Mouse (Mus musculus) layer of hippocampus, postnatal 25 days (tissue): ENCODE measurements at regions not wholly inside any gene's neighbourhood (a gene's known extent, or its start where the extent isn't known, plus 50 kb on each side); places are given as distances from the start of the nearest gene placed in this dataset.
"Not testable (repeated sequence)": the region's sequence is repeated elsewhere in the genome, so short reads cannot be mapped to it uniquely, and the experiment has no call there.

Experiments used
- DNase-seq, 2 experiments: peaks; one replicate each; pipeline ENCODE4 v3.0.0; 2022; ENCODE audit warnings: mixed read lengths in 2 of 2, low spot score in 1 of 2; ENCODE audit errors: extremely low spot score in 1 of 2

GRCm38 (mm10) chr3:6886200-6887052 is 266.2 kb upstream of the 1700008P02Rik start:
- DNase-seq, result no peak

- no peak for DNase-seq
These were observed 263.2 kb upstream of the 1700008P02Rik start for GRCm38 (mm10) chr3:6883401-6883800.

DNA sequence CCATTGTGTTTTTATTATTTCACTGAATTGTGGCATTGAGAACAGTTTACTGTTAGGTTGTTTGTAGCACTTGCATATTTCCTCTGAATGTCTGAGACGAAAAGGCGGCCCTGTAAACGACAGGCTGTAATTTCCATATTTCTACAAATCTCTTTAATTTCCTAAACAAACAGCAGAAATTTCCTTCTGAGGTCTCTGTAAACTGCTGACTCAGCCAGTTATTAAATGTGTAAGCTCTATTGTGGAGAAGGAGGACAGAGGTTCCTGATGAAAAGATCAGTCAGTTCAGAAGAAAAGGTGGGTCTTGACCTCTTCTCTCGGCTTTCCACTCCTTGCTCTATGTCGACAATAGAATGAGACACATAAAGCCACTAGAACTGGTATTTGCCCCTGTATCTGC is 256.0 kb upstream of the 1700008P02Rik start:
- no peak for DNase-seq

DNA sequence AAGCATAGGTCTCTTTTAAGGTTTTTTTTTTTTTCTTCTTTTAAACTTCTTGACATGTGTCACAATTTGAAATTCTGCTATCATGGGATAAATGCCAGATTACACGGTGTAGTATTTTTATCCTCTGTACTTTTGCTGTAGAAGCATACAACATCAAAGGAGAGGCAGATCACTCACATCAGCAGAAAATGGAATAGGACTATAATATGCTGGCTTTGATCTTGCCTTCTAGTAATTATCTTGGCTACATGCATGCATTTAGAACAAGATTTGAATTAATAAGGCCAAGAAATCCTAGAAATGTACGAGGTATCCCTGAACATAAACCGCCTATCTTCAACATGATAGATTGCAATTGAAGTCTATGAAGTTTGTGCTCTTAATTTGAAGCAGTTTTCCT is 251.9 kb upstream of the 1700008P02Rik start:
- DNase-seq, result no peak

DNA sequence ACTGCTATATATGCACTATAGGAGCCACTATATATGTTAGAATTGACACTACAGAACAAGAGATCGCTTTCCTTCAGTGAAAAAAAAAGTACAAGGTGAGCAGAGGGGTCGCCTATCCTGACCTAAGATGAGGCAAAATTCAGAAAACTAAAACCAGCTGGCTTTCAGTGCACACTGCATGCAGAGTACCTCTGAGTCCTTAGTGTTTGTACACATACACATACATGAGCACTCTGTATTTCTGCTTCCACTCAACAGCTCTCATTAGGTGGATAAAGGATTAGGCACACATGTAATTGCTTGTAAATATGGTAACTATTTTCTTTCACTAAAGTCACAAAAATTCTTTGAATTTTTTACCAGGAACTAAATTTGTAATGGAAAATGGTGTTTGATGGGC is 251.5 kb upstream of the 1700008P02Rik start:
- no peak for DNase-seq

DNA sequence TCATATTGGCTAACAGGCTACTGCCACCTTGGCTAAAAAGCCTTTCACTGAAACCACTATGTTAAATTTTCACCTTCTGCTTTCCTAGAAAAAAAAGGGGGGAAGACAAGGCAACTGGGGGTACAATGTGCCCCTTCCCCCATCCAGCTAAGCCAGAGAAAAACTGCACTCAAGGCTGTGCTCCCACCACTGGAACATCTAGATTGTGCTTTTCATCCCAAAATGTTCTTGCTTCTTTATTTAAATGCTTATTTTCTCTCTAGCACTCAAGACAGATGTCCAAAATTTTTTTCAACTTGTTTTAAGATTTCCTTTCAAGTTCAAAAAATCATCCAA is 245.9 kb upstream of the 1700008P02Rik start:
- DNase-seq, result no peak

- DNase-seq, result peak; percentile 35 to 53
These were observed 245.4 kb upstream of the 1700008P02Rik start for GRCm38 (mm10) chr3:6865462-6866147.

- DNase-seq, result no peak
These were observed 239.6 kb upstream of the 1700008P02Rik start for GRCm38 (mm10) chr3:6859866-6860180.

GRCm38 (mm10) chr3:6858982-6859865 is 239.0 kb upstream of the 1700008P02Rik start:
- DNase-seq, result no peak

- no peak for DNase-seq
These were observed 199.1 kb upstream of the 1700008P02Rik start for GRCm38 (mm10) chr3:6819332-6819731.

DNA sequence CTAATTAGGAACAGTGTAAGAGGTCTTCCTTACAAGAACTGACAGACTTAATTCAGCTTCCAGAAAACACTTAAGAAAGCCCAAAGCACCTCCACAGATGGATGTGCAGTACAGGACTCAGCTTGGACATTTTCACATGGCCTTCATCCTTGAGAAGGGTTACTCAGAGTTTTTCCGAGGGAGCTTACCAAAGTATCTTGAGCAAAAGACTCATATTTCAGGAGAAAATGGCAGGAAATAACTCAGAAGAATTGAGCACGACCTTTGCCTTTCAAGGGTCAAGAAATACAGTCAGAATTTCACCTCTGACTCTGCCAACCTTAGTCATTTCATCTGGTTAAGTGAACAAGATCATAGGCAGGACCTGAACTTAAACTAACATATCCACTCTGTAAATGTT is 192.1 kb upstream of the 1700008P02Rik start:
- DNase-seq, result no peak

- no peak for DNase-seq
These were observed 189.2 kb upstream of the 1700008P02Rik start for GRCm38 (mm10) chr3:6809381-6809950.

DNA sequence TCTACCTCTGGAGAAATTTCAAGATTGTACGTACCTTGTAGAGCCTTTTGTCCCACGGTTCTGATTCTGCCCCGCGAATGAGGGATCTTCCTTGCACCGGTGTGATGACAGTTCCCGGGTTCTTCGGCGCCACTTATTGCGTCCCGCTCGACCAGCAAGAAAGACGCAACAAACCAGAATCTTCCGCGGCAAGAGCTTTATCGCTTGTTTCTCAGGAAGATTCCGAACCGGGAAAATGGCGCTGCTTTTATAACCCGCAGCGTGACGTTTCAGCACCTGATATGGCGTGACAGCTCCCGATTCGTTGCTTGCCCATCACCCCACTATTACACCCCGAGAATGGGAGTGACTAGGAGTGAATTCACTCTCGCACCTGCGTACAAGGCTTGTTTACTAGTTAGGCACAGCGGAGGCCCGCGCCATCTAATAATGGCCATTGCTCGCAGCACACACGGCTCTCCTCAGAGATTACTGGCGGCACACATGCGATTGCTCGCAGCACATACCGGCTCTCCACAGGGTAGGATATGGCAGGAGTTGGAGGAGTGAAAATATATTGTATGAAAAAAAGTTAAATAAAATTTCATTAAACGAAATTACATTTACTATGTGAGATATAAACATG is 180.0 kb upstream of the 1700008P02Rik start:
- not testable (repeated sequence) for DNase-seq

- DNase-seq, result no peak
These were observed 148.3 kb upstream of the 1700008P02Rik start for GRCm38 (mm10) chr3:6768506-6768905.

DNA sequence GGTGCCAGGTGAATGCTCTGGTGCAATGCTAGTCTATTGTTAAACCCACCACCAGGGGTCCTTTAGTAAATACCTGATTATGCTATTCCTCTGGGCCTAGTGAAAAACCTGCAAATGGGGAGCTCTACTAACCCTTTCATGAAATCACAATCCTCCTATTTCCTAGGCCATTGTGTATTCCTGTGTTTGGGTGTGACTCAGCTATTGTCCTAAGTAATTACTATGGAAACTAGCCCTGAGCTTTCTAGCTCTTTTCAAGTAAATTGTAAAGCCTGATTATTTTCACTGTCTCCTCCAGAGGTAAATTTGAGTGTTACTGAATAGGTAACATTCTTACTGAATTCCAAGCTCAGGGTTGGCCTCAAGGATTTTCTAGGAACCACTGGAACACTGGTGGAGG is 147.8 kb upstream of the 1700008P02Rik start:
- not testable (repeated sequence) for DNase-seq

- DNase-seq, result peak; percentile 3 to 9
These were observed 138.9 kb upstream of the 1700008P02Rik start for GRCm38 (mm10) chr3:6759172-6759571.

DNA sequence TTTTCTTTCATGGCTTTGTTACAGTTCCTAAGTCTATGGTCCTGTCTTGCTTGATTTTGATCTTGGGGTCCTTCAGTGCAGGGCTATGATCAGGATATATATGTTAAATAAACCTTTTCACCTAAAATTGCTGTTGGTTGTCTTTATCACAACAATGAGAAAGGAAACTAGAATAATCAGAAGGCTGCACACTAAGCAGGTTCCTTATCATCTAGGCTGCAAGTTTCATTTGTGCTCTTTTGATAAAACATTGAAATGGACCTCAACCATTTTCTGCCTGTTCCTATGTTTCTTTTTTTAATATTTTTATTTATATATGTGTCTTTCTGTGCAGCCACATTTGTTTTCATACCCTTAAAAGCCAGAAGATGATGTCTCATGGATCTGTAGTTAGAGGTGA is 137.3 kb upstream of the 1700008P02Rik start:
- no peak for DNase-seq

DNA sequence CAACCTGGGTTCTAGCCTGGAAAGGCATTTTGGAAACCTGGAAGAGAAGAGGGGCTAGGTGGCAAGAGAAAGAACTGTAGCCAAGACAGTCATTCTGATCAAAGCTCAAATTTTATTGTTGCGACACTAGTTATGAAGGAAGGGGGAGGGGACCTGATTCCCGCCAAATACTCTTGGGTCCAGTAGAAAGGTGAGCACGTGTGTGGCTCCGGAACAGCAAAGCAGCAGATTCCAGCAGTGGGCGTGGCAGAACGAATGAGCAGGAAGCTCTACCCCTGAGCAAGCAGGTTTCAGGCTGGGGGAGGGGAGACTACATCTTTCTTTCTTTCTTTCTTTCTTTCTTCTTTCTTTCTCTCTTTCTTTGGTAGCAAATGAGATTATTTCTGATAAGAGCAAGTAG is 130.5 kb upstream of the 1700008P02Rik start:
- not testable (repeated sequence) for DNase-seq

GRCm38 (mm10) chr3:6731372-6732297 is 111.4 kb upstream of the 1700008P02Rik start:
- no peak for DNase-seq
